Mouse (Mus musculus): Measurements from ENCODE around the gene Gsg1l.

Gsg1l gene

DNA sequence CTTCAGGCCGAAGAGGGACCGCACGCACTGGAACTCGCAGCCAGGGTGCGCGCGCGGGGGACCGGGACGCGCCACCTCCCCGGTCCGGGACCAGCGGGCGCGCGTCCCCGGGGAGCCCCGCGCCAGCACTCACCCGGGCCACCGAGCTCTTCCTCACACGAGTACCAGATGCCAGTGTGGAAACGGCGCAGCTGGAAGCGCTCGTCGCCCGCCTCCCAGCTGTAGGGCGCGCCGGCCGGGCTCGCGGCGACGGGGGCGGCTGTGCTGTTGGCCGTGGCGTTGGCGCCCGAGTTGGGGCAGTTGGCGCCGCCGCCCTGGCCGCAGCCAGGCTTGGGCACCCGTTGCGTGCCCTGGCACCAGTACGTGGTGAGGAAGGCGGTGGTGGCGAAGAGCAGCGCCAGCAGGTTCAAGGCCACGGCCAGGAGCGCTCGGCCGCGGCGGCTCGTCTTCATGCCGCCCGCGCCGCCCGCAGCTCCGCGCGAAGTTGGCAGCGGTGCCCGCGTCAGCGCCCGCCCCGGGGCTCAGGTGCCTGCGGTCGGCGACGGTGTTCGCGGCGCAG is 405 bp downstream of the Gsg1l start:
- no peak for DNase-seq (ENCODE audit: extremely low spot score, low read depth, low spot score)

DNA sequence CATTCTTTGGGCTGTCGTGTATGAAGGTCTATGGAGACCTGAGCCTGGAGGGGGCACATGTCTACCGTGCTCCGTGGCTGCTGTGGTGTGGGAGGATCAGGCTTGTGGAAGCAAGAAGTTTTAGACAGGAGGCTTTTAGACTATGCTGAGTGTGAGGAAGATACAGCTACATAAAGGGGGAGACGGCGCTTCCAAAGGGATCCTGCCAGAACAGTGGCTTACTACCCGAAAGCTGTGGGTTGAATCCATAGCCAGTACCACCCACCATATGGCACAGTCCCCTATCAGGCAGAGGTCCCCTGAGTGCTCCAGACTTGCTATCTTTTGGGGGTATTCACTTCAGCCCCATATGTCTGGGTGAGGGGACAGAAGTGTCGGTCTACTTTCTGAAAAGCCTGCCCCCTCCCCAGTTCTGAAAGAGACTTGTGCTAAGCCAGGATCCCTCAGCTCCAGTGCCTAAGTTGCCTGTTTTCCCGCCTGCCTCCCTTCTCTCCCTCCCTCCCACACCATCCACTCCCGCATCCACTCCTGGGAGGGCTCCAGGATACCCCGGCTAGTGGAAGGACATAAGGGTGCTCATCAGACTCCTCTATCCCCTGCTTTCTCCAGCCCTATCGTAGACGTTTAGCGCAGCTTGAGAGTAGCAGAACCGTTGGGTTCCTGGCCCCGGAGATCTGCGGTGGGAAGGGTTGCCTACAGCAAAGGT is 1.1 kb downstream of the Gsg1l start:
- DNase-seq (ENCODE audit: extremely low spot score, low read depth, low spot score): no peak

DNA sequence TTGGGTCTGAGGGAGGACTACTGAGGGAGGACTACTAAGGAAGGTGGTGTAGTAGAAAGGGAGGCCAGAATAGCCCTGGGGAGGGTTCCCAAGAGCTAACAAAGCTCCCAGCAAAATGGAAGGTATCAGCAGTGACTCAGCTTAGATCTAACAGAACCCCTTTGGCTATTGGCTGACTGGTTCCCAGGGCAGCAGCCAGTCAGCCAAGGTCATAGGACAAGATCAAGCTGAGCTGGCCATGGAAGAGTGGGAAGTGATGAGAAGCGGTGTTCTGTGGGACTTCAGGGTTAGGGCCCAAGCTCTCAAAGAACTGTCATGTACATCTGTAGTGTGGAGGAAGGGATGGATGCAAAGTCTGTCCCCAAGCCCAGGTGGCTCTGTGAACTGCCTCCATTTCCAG is 5.3 kb downstream of the Gsg1l start:
- no peak for DNase-seq (ENCODE audit: extremely low spot score, low read depth, low spot score)

DNA sequence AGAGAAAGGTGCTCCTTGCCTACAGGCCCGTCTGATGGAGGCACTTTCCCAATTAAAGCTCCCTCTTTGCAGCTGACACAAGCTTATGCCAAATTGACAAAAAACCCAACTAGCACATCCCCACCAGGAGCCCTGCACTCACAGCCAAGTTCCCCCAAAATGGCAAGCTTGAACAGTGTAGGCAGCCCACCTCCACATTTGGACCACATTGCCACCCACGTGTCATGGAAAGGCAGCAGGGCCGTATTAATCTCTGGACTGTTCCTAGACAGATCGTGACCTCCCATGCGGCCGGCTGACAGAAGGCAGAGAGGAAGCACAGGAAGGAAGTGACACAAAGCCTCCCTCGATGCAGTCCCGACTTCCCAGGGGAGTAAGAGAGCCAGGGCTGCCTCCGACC is 7.2 kb downstream of the Gsg1l start:
- no peak for DNase-seq (ENCODE audit: extremely low spot score, low read depth, low spot score)

DNA sequence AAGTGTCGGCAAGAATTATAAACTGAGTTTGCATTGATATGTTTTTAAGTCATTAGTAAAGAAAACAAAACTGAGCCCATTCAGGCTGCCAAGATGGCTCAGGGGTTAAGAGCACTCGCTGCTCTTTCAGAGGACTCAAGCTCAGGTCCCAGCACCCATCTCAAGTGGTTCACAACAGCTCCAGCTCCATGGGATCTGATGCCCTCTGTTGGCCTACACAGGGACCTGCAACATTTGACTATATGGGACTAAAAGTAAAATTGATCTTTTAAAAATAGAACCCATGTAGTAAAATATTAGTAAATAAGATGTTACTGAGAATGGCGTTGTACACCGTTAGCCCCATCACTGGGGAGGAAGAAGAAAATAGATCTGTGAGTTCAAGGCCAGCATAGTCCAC is 11.9 kb downstream of the Gsg1l start:
- DNase-seq (ENCODE audit: extremely low spot score, low read depth, low spot score): no peak

DNA sequence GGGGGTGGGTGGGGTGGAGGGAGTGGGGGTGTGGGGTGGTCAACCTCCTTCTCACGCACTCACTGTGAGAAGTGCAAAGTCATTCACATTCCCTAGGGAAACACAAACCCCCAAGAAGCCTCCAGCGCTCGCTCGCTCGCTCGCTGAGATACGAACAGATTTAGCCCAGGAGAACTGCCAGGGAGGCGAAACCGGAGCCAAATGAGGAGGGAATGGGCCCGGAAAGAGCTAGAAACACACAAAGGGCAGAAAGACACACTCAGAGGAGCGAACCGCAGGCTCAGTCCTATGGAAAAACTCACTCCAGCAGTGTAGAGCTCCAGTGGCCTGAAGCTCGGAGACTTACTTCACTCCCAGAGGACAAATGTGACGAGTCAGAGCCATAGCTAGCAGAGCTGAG is 15.4 kb downstream of the Gsg1l start:
- DNase-seq (ENCODE audit: extremely low spot score, low read depth, low spot score): no peak

DNA sequence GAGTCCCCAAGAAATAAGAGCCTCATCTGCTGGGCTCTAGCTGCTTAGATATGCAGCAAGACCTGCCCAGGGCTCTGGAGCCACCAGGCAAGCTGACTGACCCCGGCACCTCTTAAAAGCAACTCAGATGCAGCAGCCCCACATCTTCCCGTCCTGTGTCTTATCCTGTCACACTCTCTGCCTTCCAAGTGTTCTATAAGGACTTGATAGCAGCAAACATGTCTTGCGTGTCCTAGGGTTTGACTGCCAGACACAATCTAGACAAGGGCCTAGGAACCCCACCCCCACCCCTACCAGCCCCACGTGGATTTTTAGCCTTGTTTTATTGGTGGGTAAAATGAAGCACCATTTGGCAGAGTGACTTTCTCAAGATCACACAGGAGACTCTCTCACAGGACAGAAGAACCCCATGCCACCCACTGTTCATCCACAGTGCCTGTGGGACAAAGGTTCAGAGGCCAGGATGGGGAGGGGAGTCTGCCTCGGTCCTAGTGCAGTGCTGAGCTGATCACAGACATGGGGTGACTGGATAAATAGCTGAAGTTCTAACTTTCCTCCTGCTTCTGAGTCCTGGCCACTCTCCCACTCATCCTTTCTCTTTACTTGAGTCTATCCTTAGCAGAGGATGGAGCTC is 16.9 kb downstream of the Gsg1l start:
- no peak for DNase-seq (ENCODE audit: extremely low spot score, low read depth, low spot score)

DNA sequence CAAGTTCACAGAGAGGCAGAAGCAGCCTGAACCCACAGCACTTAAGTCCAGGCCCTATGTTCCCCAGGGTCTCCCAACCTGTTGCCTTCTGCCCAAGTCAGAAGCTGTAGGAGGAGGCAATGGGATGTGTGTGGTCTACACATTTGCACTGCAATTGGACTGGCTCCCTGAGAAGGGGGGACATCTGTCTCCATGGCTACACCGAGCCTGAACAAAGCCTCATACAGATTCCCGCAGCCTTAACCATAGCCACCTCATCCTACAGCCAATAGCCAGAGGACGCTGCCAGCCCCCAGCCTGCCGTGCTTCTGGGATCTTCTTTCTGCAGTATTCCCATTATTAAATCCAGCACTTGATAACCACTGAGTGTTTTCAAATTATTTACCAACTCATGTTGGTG is 20.0 kb downstream of the Gsg1l start:
- DNase-seq (ENCODE audit: extremely low spot score, low read depth, low spot score): no peak

DNA sequence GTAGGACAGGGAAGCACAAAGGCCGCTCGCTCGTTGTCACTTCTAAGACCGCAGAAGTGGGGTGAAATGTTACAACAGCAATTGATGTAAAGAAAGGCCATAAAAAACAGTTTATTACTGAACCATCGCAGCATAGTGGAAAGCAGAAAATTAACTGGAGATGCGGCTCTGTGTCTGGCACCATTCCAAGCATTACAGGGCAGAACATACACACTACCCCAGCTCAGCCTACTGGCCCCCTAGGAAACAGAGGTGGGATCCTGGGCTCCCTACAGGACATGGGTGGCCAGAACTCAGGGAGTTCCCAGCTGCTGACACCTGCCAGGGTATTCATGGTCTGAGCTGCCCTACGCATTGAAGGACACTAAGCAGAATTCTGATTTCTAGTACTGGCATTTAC is 23.3 kb downstream of the Gsg1l start:
- no peak for DNase-seq (ENCODE audit: extremely low spot score, low read depth, low spot score)

DNA sequence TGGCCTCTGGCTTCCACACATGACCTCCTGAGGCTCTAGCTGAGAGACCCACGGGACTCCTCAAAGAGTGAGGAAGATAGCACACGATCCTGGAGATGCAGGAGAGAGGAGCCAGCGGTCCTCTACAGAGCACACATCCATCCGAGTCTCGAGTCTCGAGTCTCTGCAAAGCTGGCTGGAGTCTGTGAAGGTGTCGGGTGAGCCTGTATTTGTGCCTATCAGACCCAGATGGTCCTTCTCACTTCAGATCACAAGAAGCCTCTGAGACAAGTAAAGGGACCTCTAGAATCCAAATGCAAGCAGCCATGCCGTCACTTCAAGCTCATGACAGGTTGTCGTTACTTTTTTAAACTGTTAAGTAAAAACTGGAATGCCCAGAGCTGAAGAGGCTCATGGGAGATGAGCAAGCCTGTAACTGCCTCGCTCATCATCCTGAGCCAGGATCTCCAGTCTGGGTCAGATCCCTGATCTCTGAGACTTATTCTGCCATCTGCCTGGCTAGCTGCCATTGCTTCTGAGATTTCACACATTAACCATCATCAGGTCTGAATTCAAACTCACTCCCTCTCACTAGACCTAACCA is 24.8 kb downstream of the Gsg1l start:
- no peak for DNase-seq (ENCODE audit: extremely low spot score, low read depth, low spot score)

DNA sequence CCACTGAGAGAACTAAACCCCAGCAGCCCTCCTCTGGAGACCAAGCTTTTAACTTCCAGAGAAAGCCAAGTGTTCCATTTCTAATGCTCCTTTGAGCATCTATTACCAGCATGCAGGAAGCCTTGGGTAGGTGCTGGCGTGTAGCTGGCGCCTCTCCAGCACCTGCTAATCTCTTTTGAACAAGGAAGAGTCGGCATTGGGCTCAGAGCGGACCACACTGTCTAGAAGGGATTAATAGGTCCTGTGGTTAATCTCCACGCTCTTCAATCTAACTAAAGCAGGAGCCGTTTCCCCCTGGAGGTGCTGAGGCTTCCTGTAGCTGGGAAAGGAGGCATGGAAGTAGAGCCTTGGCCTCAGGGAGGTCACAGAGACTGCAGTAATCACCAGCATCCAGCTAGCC is 27.6 kb downstream of the Gsg1l start:
- DNase-seq (ENCODE audit: extremely low spot score, low read depth, low spot score): no peak

DNA sequence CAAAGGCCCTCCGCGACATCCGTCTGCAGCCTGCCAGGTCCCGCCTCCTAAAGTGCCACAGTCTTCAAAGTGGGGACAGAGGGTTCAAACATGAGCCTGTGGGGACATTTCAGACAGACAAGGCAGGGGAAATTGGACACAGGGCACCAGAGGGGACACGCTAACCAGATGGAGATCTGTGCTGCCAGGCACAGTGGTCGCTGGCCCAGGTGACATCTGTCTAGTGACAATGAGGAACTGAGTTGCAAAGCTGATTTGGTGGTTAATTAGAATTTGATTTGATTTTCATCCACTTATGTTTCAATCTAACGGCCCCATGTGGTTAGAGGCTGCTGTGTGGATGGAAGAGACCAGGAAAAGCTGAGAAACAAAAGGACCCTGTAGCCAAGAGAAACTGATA is 28.6 kb downstream of the Gsg1l start:
- no peak for DNase-seq (ENCODE audit: extremely low spot score, low read depth, low spot score)

DNA sequence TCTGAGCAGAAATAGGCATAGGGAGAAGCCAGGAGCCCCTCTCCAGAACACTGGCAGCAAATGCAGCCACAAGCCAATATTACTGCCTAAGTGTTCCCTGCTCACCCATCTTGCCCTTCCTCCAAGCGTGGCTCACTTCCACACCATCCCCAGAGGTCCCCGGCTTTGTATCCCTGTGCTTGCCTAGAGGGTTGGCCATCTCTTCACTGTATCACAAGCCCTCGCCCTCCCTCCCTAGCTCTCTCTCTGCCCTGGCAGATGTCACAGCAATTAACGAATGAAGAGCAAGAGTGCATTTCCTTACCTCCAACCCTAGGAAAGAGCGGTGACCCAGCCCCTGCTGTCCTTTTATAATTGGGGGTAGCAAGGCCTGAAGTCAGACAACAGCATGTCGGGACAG is 30.3 kb downstream of the Gsg1l start:
- DNase-seq (ENCODE audit: extremely low spot score, low read depth, low spot score): no peak

DNA sequence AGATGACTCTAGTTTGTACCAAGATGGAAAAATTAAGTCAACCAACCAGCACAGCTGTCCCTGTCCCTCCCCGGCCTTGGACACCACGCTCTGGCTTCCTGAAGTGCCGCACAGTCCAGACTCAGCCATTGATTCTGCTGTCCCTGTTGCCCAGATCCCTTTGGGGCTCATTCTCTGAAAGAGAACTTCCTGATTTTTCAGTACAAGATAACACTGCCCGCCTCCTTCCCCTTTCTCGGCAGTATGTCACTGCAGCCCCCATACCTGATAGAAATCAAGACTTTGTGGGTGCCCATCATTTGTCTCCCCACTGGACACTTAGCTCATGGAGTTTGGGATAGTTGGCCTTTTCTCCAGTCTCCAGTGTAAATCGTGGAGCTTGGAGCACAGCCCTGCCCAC is 37.1 kb downstream of the Gsg1l start:
- no peak for DNase-seq (ENCODE audit: extremely low spot score, low read depth, low spot score)

DNA sequence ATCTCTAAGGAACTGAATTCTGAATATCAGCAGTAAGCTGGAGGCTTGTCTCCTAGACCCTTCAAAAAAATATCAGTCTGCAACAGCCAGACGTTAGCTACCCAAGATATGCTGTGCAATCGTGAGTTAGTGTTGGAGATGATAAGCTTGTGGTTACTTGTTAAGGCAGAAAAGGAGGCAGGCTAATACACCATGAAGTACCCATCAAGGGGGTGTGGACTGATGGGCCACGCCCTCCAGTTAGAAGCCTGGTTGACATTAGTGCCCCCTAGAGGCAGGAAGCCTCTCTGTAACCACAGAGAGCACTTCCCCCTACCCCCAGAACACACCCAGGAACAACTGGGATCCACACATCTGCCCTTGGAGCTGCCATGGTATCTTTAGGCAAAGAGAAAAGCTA is 39.9 kb downstream of the Gsg1l start:
- no peak for DNase-seq (ENCODE audit: extremely low spot score, low read depth, low spot score)

DNA sequence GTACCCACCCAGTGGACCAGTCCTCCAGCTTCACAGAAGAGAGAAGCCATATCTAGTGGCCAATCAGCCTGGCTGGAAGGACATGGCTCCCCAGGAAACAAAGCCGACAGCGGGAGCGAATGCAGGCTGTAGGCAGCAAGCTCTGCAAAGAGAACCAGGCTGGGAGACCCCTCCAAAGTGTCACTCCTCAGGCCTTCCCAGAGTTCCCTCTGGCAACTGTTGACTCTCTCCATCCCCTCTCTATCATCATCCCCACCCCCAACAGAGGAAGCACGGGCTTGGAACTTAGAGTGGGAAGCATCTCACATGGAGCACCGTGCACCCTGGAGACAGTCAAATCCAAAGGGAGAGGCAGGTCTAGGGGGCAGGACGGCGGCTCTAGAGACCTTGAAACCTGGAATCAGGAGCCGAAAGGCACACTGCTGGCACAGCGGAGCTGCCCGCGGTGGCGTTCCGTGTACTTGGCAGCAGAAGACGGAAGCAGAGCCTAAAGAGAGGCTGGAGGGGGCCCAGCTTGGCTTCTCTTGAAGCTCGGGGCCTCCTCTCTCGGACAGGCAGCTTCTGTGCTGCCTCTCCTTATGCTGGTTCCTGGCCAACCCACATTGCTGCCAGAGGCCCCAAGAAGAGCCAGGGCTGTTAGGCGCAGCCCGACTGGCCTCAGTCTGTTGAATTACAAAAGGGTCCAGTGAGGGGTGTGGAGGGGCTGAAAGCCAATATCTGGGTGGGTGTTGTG is 41.3 kb downstream of the Gsg1l start:
- no peak for DNase-seq (ENCODE audit: extremely low spot score, low read depth, low spot score)

DNA sequence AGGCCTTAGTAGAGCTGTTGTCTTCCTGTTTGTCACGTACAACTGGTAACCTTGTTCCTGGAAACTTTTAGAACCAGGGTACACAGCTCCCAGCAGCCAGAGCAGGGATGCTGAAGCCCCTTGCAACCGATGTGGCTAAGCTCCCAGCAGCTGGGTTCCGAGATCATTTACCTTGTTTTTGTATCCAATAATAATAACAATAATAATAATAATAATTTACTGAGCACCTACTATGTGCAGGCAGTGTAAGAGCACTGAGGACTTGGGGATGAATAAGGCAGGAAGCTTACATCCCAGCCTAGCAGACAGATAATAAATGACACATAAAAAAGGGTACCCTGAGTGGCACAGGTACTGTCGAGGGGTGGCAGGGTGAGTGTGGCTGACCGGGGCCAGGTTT is 42.4 kb downstream of the Gsg1l start:
- no peak for DNase-seq (ENCODE audit: extremely low spot score, low read depth, low spot score)

DNA sequence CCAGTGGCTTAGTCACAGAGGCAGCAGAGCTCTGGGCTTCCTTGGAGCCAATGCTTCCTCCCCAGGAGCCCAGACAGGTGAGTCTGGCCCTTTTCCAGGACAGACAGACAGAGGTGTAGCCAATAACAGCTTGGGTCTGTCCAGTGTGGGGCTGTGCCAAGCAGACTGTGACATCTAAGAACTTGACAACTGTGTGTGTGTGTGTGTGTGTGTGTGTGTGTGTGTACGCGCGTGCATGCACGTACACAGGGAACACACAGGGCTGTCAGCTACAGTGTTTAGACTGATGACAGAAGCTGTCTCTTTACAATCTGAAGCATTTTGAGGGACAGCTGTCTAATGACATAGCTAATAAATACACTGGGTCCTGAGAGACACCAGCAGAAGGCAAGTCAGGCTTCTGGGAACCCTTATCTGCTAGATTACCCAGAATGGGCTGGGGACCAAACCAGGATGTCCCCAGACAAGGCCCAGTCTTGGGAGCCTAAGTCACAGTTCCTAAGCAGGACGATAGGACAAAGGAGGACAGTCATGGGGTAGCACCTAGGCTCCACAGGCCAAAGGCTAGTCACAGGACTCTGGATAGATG is 42.9 kb downstream of the Gsg1l start:
- DNase-seq (ENCODE audit: extremely low spot score, low read depth, low spot score): no peak

DNA sequence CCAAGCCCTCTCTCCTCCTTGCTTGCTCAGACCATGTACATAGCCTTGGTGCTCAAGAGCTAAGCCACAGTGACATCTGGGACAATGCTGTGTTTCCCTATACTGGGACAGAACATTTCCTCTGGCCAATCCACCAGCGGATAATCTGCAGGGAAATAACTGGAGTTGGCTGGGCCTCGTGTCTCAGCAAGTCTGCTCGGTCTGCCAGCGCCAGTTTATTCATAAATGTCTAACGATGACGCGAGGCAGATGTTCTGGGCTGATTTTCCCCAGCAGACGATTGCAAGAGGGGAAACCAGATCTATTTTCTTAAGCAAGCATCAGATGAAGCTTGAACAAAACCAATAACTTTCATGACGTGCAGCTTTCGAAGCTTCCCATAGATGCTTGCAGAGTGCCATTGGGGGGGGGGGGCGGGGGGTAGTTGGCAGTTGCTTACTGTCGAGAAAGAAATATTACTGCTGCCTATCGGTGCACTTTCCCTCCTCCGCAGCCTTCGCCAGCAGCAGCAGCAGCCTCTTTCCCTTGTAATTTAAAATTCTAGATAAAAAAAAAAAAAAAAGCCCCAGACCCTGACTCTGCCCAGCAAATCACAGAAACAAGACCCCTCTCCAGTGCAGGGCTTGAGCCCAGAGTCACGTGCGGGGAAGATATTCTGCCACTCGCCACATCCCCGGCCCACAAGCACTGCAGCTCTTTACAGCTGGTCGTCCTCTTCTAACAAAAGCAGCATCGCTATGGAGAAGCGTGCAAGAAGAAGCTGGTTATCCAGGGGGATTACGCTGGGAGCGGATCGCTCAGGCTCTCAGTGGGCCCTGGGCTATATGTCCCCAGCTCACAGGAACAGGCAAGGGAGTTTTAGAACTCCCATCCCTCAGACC is 43.6 kb downstream of the Gsg1l start:
- DNase-seq (ENCODE audit: extremely low spot score, low read depth, low spot score): no peak

DNA sequence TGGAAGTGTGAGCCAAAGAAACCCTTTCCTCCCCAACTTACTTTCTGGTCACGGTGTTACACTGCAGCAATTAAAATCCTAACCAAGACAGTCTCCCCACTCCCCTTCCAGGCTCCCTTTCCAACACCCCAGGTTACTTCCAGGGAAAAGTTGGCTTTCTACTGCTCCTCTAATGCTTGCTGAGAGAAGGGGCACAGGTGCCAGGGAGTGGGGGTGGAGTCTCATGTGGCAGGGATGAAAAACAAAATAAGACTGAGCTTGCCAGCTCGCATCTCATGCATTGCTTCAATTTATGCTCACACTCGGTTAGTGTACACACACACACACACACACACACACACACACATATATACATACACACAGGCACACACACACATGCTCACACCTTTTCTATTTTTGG is 46.9 kb downstream of the Gsg1l start:
- no peak for DNase-seq (ENCODE audit: extremely low spot score, low read depth, low spot score)
